Mouse (Mus musculus) limb, embryonic 14.5 days (tissue): Measurements from ENCODE around the gene Cd59a. TPM values are rescaled to one million over a fixed set of nuclear protein-coding genes. Genes with fewer than 3 reads are reported as not detected.

Experiments used
- ATAC-seq: fragments of 200-750 bp; cut with Nextera tagmentation; 2 replicates; pipeline ENCODE4 v1.8.0; 2017; ENCODE audit warnings: low read depth, moderate number of reproducible peaks, moderate TSS enrichment; ENCODE audit not compliant: low FRiP score
- DNase-seq: peaks from one replicate; pipeline ENCODE4 v3.0.0-alpha.2; 2015; ENCODE audit warnings: low spot score
- H3K27ac ChIP-seq: fragments of 300-500 bp; sonication (generic); replicated peaks from 2 replicates; pipeline ENCODE4 v1.5.1; 2014; ENCODE audit warnings: low read depth, mild to moderate bottlenecking, low read length, moderate library complexity, mixed read lengths
- H3K27me3 ChIP-seq: fragments of 300-500 bp; sonication (generic); 2 replicates; pipeline ENCODE4 v1.6.1; 2014; ENCODE audit warnings: low read length, mixed read lengths; ENCODE audit not compliant: control insufficient read depth, insufficient read depth
- H3K36me3 ChIP-seq: fragments of 300-500 bp; sonication (generic); 2 replicates; pipeline ENCODE4 v1.6.1; 2014; ENCODE audit warnings: mild to moderate bottlenecking, low read length, moderate library complexity, mixed read lengths; ENCODE audit not compliant: control insufficient read depth, insufficient read depth
- H3K4me1 ChIP-seq: fragments of 300-500 bp; sonication (generic); 2 replicates; pipeline ENCODE4 v1.6.1; 2014; ENCODE audit warnings: antibody characterized with exemption, low read length, mixed read lengths; ENCODE audit not compliant: control insufficient read depth, insufficient read depth
- H3K4me2 ChIP-seq: fragments of 300-500 bp; sonication (generic); replicated peaks from 2 replicates; pipeline ENCODE4 v1.6.1; 2014; ENCODE audit warnings: low read depth, mild to moderate bottlenecking, low read length, moderate library complexity; ENCODE audit not compliant: severe bottlenecking
- H3K4me3 ChIP-seq: fragments of 300-500 bp; sonication (generic); replicated peaks from 2 replicates; pipeline ENCODE4 v1.5.1; 2014; ENCODE audit warnings: low read length
- H3K9ac ChIP-seq: fragments of 300-500 bp; sonication (generic); 2 replicates; pipeline ENCODE4 v1.6.1; 2014; ENCODE audit warnings: mild to moderate bottlenecking, low read depth, low read length, moderate library complexity; ENCODE audit not compliant: severe bottlenecking
- H3K9me3 ChIP-seq: fragments of 300-500 bp; sonication (generic); 2 replicates; pipeline ENCODE4 v1.6.1; 2016; ENCODE audit warnings: low read length; ENCODE audit not compliant: control insufficient read depth
- POLR2A ChIP-seq: fragments of 200-500 bp; IDR thresholded peaks from 2 replicates; pipeline ENCODE4 v1.8.0; 2012; ENCODE audit warnings: inconsistent platforms, mild to moderate bottlenecking, moderate library complexity, borderline replicate concordance; ENCODE audit not compliant: insufficient read depth, insufficient read length; ENCODE audit errors: extremely low read depth
- WGBS: fragments of 180-500 bp; shearing (Covaris S2); extraction: QIAGEN DNeasy Blood & Tissue Kit; methylation state at CpG from one replicate; pipeline ENCODE4 v1.1.7; 2014; 5-methylcytosine and 5-hydroxymethylcytosine counted together
- polyA plus RNA-seq, 2 experiments: library from polyadenylated mRNA; depleted of rRNA in 1 of 2; stranded (reverse) in 1 of 2; unstranded in 1 of 2; fragments of >200 nt; fragmentation: Nextera tagmentation in 1 of 2; extraction: Ambion mirVana in 1 of 2; gene quantifications; 2 replicates each; pipeline versions ENCODE4 v1.2.1 to v1.2.3; 2012 to 2014

Cd59a gene
- polyA plus RNA-seq, 2 experiments: 9.9 to 14.4 TPM

DNA sequence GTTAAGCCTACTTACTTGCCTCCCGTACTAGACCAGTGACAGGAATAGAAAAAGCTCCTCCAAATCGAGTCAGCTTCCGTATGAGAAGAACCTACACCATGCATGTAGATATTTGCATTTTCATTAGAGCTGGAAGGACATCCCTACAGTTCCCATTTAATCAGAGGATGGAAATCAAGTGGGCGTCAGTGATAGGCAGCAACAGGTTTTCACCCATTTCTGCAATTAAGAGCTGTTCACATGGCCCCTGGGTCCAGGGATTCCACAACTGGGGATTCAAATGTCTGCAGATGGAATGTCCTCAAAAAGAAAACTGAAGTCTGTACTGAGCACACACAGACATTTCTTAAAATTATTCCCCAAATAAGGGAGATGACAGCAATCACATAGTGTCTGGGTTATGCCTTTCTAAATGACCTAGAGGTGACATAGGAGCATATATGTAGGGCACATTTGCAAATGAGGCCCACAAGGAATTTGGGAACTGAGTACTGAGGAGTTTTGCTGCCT is 68.4 kb downstream of the Cd59a start:
- Histone ChIP-seq H3K36me3 (no peaks in the 10 kb centered on the region), H3K9me3 (no peaks in the 10 kb centered on the region), H3K27ac (no peak overlapping the region), H3K4me1 (no peaks in the 10 kb centered on the region), H3K27me3 (no peaks in the 10 kb centered on the region), H3K4me3 (no peak overlapping the region), H3K4me2 (no peak overlapping the region), H3K9ac (no peak overlapping the region)
- DNase-seq: no peak
- 89% methylated on average over 4 of the region's 4 CpGs for WGBS
- no peak for TF ChIP-seq POLR2A
- no peak for ATAC-seq

Other genes with a start within 250 kb of the Cd59a start
- gene Lmo2, start 137.8 kb upstream of the Cd59a start, polyA plus RNA-seq (2012; rRNA removed): 17.8 and 18.1 TPM in 2 replicates
- gene Lmo2, start 137.8 kb upstream of the Cd59a start, polyA plus RNA-seq (2014; fragmentation: Nextera tagmentation; extraction: Ambion mirVana): 17.8 and 19.4 TPM in 2 replicates
- gene Fbxo3, start 68.1 kb upstream of the Cd59a start, polyA plus RNA-seq (2012; rRNA removed): 35.9 and 40.1 TPM in 2 replicates
- 47.6 and 52.0 TPM in 2 replicates for gene Fbxo3, start 68.1 kb upstream of the Cd59a start, polyA plus RNA-seq (2014; fragmentation: Nextera tagmentation; extraction: Ambion mirVana)
- not detected in 2 replicates for gene 4931422A03Rik, start 67.4 kb upstream of the Cd59a start, polyA plus RNA-seq (2012; rRNA removed)
- gene 4931422A03Rik, start 67.4 kb upstream of the Cd59a start, polyA plus RNA-seq (2014; fragmentation: Nextera tagmentation; extraction: Ambion mirVana): 2.3 and 3.1 TPM in 2 replicates
- gene Gm10912, start 30.0 kb upstream of the Cd59a start, polyA plus RNA-seq (2012; rRNA removed): 0.04 and 0.12 TPM in 2 replicates
- gene Gm10912, start 30.0 kb upstream of the Cd59a start, polyA plus RNA-seq (2014; fragmentation: Nextera tagmentation; extraction: Ambion mirVana): not detected in 2 replicates
- not detected in 2 replicates for gene Gm10799, start 27.3 kb upstream of the Cd59a start, polyA plus RNA-seq (2012; rRNA removed)
- gene Gm10799, start 27.3 kb upstream of the Cd59a start, polyA plus RNA-seq (2014; fragmentation: Nextera tagmentation; extraction: Ambion mirVana): not detected in 2 replicates
- gene Cd59b, start 26.0 kb upstream of the Cd59a start, polyA plus RNA-seq (2012; rRNA removed): 6.8 and 8.6 TPM in 2 replicates
- gene Cd59b, start 26.0 kb upstream of the Cd59a start, polyA plus RNA-seq (2014; fragmentation: Nextera tagmentation; extraction: Ambion mirVana): 6.0 and 6.5 TPM in 2 replicates
- gene A930018P22Rik, start 27.0 kb downstream of the Cd59a start, polyA plus RNA-seq (2012; rRNA removed): 0.10 TPM in 1 of 2 replicates, not detected in the other
- 0.23 TPM in 1 of 2 replicates, not detected in the other for gene A930018P22Rik, start 27.0 kb downstream of the Cd59a start, polyA plus RNA-seq (2014; fragmentation: Nextera tagmentation; extraction: Ambion mirVana)